Mouse (Mus musculus) hindbrain, embryonic 12.5 days (tissue): ENCODE measurements at regions not wholly inside any gene's neighbourhood (a gene's known extent, or its start where the extent isn't known, plus 50 kb on each side); places are given as distances from the start of the nearest gene placed in this dataset.

Experiments used
- ATAC-seq: fragments of 200-750 bp; cut with Nextera tagmentation; 2 replicates; pipeline ENCODE4 v1.8.0; 2017; ENCODE audit warnings: moderate TSS enrichment; ENCODE audit not compliant: low FRiP score
- H3K27ac ChIP-seq: fragments of 300-500 bp; sonication (generic); 2 replicates; pipeline ENCODE4 v1.5.1; 2016; ENCODE audit warnings: mild to moderate bottlenecking
- H3K27me3 ChIP-seq: fragments of 300-500 bp; sonication (generic); 2 replicates; pipeline ENCODE4 v1.6.1; 2016; ENCODE audit warnings: mild to moderate bottlenecking
- H3K36me3 ChIP-seq: fragments of 300-500 bp; sonication (generic); 2 replicates; pipeline ENCODE4 v1.6.1; 2016; ENCODE audit warnings: mild to moderate bottlenecking
- H3K4me1 ChIP-seq: fragments of 300-500 bp; sonication (generic); 2 replicates; pipeline ENCODE4 v1.6.1; 2016
- H3K4me2 ChIP-seq: fragments of 300-500 bp; sonication (generic); replicated peaks from 2 replicates; pipeline ENCODE4 v1.6.1; 2016; ENCODE audit warnings: mild to moderate bottlenecking
- H3K4me3 ChIP-seq: fragments of 300-500 bp; sonication (generic); 2 replicates; pipeline ENCODE4 v1.5.1; 2016; ENCODE audit warnings: mild to moderate bottlenecking
- H3K9ac ChIP-seq: fragments of 300-500 bp; sonication (generic); 2 replicates; pipeline ENCODE4 v1.6.1; 2016; ENCODE audit warnings: mild to moderate bottlenecking, moderate library complexity
- H3K9me3 ChIP-seq: fragments of 300-500 bp; sonication (generic); replicated peaks from 2 replicates; pipeline ENCODE4 v1.6.1; 2016; ENCODE audit warnings: mild to moderate bottlenecking
- WGBS: fragments of 180-500 bp; shearing (Covaris S2); methylation state at CpG from one replicate; pipeline ENCODE4 v1.1.7; 2016; 5-methylcytosine and 5-hydroxymethylcytosine counted together

GRCm38 (mm10) chr10:43746631-43747001, 154.9 kb downstream of the Qrsl1 start:
- 94% methylated on average over 1 of the region's 1 CpGs for WGBS
- ATAC-seq: no peak
- no peak overlapping the region for H3K4me2 ChIP-seq
- H3K9ac ChIP-seq: no peak overlapping the region
- H3K36me3 ChIP-seq: no peaks in the 10 kb centered on the region
- no peak overlapping the region for H3K4me3 ChIP-seq
- no peak overlapping the region for H3K27ac ChIP-seq
- no peaks in the 10 kb centered on the region for H3K27me3 ChIP-seq
- H3K4me1 ChIP-seq: peaks cover 9% of the 10 kb centered on the region
- H3K9me3 ChIP-seq: no peaks in the 10 kb centered on the region

- ATAC-seq: no peak
- H3K4me3 ChIP-seq: no peak overlapping the region
- peaks cover 9% of the 10 kb centered on the region for H3K4me1 ChIP-seq
- no peaks in the 10 kb centered on the region for H3K36me3 ChIP-seq
- no peaks in the 10 kb centered on the region for H3K9me3 ChIP-seq
- no peak overlapping the region for H3K4me2 ChIP-seq
- no peak overlapping the region for H3K9ac ChIP-seq
- H3K27ac ChIP-seq: no peak overlapping the region
- H3K27me3 ChIP-seq: no peaks in the 10 kb centered on the region
- 94% methylated on average over 4 of the region's 4 CpGs for WGBS
Observed at GRCm38 (mm10) chr10:43747541-43747940, 154.0 kb downstream of the Qrsl1 start.

GRCm38 (mm10) chr10:43748300-43748699, 153.2 kb downstream of the Qrsl1 start:
- H3K9ac ChIP-seq: no peak overlapping the region
- no peaks in the 10 kb centered on the region for H3K9me3 ChIP-seq
- peaks cover 6% of the 10 kb centered on the region; the same call in 1 of the 2 replicates for H3K4me1 ChIP-seq
- H3K36me3 ChIP-seq: no peaks in the 10 kb centered on the region
- H3K4me3 ChIP-seq: no peak overlapping the region
- H3K27ac ChIP-seq: no peak overlapping the region
- 87% methylated on average over 3 of the region's 3 CpGs for WGBS
- H3K27me3 ChIP-seq: no peaks in the 10 kb centered on the region
- H3K4me2 ChIP-seq: no peak overlapping the region
- no peak for ATAC-seq

- Histone ChIP-seq H3K9me3 (no peaks in the 10 kb centered on the region), H3K27ac (no peak overlapping the region), H3K4me3 (no peak overlapping the region), H3K4me2 (no peak overlapping the region), H3K27me3 (no peaks in the 10 kb centered on the region), H3K4me1 (peaks cover 6% of the 10 kb centered on the region; the same call in 1 of the 2 replicates), H3K9ac (no peak overlapping the region), H3K36me3 (no peaks in the 10 kb centered on the region)
- 96% methylated on average over 4 of the region's 4 CpGs for WGBS
- no peak for ATAC-seq
Observed at GRCm38 (mm10) chr10:43749496-43750110, 151.9 kb downstream of the Qrsl1 start.

- Histone ChIP-seq H3K4me3 (no peak overlapping the region), H3K27me3 (no peaks in the 10 kb centered on the region), H3K36me3 (no peaks in the 10 kb centered on the region), H3K4me2 (no peak overlapping the region), H3K9ac (no peak overlapping the region), H3K4me1 (peaks cover 6% of the 10 kb centered on the region; the same call in 1 of the 2 replicates), H3K9me3 (no peaks in the 10 kb centered on the region), H3K27ac (no peak overlapping the region)
- WGBS: 85% methylated on average over 6 of the region's 6 CpGs
- ATAC-seq: no peak
Observed at GRCm38 (mm10) chr10:43750401-43750800, 151.1 kb downstream of the Qrsl1 start.

GRCm38 (mm10) chr10:43750854-43751253, 150.7 kb downstream of the Qrsl1 start:
- Histone ChIP-seq H3K36me3 (no peaks in the 10 kb centered on the region), H3K27me3 (no peaks in the 10 kb centered on the region), H3K9ac (no peak overlapping the region), H3K9me3 (no peaks in the 10 kb centered on the region), H3K4me3 (no peak overlapping the region), H3K4me2 (no peak overlapping the region), H3K4me1 (peaks cover 6% of the 10 kb centered on the region; the same call in 1 of the 2 replicates), H3K27ac (no peak overlapping the region)
- no peak for ATAC-seq
- WGBS: 82% methylated on average over 10 of the region's 10 CpGs

- H3K27ac ChIP-seq: no peak overlapping the region
- no peaks in the 10 kb centered on the region for H3K27me3 ChIP-seq
Observed at GRCm38 (mm10) chr10:43751881-43752675, 149.5 kb downstream of the Qrsl1 start.

GRCm38 (mm10) chr10:43756881-43757565, 144.5 kb downstream of the Qrsl1 start:
- no peak overlapping the region for H3K4me2 ChIP-seq
- 60% methylated on average over 6 of the region's 6 CpGs for WGBS
- no peak overlapping the region for H3K9ac ChIP-seq
- H3K4me3 ChIP-seq: no peak overlapping the region
- no peak for ATAC-seq
- H3K27ac ChIP-seq: no peak overlapping the region
- H3K36me3 ChIP-seq: no peaks in the 10 kb centered on the region
- no peaks in the 10 kb centered on the region for H3K9me3 ChIP-seq
- peaks cover 2% of the 10 kb centered on the region; the same call in 1 of the 2 replicates for H3K4me1 ChIP-seq
- H3K27me3 ChIP-seq: no peaks in the 10 kb centered on the region

More at GRCm38 (mm10) chr10:43751881-43752675, 149.5 kb downstream of the Qrsl1 start:
- WGBS: 53% methylated on average over 5 of the region's 5 CpGs
- Histone ChIP-seq H3K9ac (no peak overlapping the region), H3K4me1 (peaks cover 6% of the 10 kb centered on the region; the same call in 1 of the 2 replicates), H3K36me3 (no peaks in the 10 kb centered on the region), H3K4me2 (no peak overlapping the region), H3K4me3 (no peak overlapping the region), H3K9me3 (no peaks in the 10 kb centered on the region)
- peak; percentile 56; the same call in 1 of the 2 replicates for ATAC-seq

GRCm38 (mm10) chr10:43758124-43759025, 143.2 kb downstream of the Qrsl1 start:
- no peak for ATAC-seq
- Histone ChIP-seq H3K27me3 (no peaks in the 10 kb centered on the region), H3K27ac (no peak overlapping the region), H3K4me1 (0 out of 2 replicates have a peak, but pooled peaks cover 2% of the 10 kb centered on the region), H3K4me2 (no peak overlapping the region), H3K4me3 (no peak overlapping the region), H3K9me3 (no peaks in the 10 kb centered on the region), H3K9ac (no peak overlapping the region), H3K36me3 (no peaks in the 10 kb centered on the region)
- 90% methylated on average over 10 of the region's 10 CpGs for WGBS

- Histone ChIP-seq H3K4me2 (no peak overlapping the region), H3K4me1 (0 out of 2 replicates have a peak, but pooled peaks cover 2% of the 10 kb centered on the region), H3K36me3 (no peaks in the 10 kb centered on the region), H3K9ac (no peak overlapping the region), H3K9me3 (0 out of 2 replicates have a peak, but pooled peaks cover 3% of the 10 kb centered on the region), H3K27ac (no peak overlapping the region), H3K27me3 (no peaks in the 10 kb centered on the region), H3K4me3 (no peak overlapping the region)
- WGBS: 84% methylated on average over 14 of the region's 14 CpGs
- ATAC-seq: no peak
Observed at GRCm38 (mm10) chr10:43759186-43759905, 142.2 kb downstream of the Qrsl1 start.

GRCm38 (mm10) chr10:43759906-43760281, 141.7 kb downstream of the Qrsl1 start:
- Histone ChIP-seq H3K4me1 (0 out of 2 replicates have a peak, but pooled peaks cover 2% of the 10 kb centered on the region), H3K4me3 (no peak overlapping the region), H3K27me3 (no peaks in the 10 kb centered on the region), H3K9me3 (0 out of 2 replicates have a peak, but pooled peaks cover 3% of the 10 kb centered on the region), H3K9ac (no peak overlapping the region), H3K27ac (no peak overlapping the region), H3K4me2 (no peak overlapping the region), H3K36me3 (no peaks in the 10 kb centered on the region)
- no peak for ATAC-seq
- WGBS: 89% methylated on average over 5 of the region's 5 CpGs
